Comparison of ENCODE assay signal across 8 mouse cellular contexts in genomic region chr14:118709736-118710135, GRCm38 (mm10). TPM values are rescaled to one million over a fixed set of nuclear protein-coding genes. Genes with fewer than 3 reads are reported as not detected.
DNase-seq lines count a peak whose midpoint lies in the region; ATAC-seq and TF ChIP-seq lines count a peak whose summit lies in the region.

No protein-coding gene starts in this region.

- peak; percentile 92 for DNase-seq in adrenal gland, adult 8-10 months
- peak; percentile 47 for DNase-seq in embryo, embryonic 11.5 days (ENCODE audit: low read depth, low spot score)
- peak; percentile 98 for DNase-seq in heart, adult 11 months
- peak; percentile 97 for DNase-seq in kidney, adult 2 months
- DNase-seq in limb, embryonic 11.5 days (ENCODE audit: low spot score) = peak; percentile 70
- DNase-seq in spleen, adult 18-20 months = peak; percentile 16 to 33
- DNase-seq in B cell, adult 2 months = no peak

- H3K4me1 ChIP-seq in kidney, adult 2 months (ENCODE audit: control insufficient read depth, insufficient read depth, low read length) = peaks cover 41% of the 10 kb centered on the region
- peaks cover 23% of the 10 kb centered on the region for H3K4me1 ChIP-seq in limb, embryonic 11.5 days (ENCODE audit: control insufficient read depth, insufficient read depth, low read length)
- H3K4me1 ChIP-seq in midbrain, embryonic 13.5 days (replicated peaks) = peaks cover 33% of the 10 kb centered on the region

- H3K9ac ChIP-seq in limb, embryonic 11.5 days (ENCODE audit: low read length) = no peak overlapping the region
- H3K9ac ChIP-seq in midbrain, embryonic 13.5 days (replicated peaks) = no peak overlapping the region

- no peak for TF ChIP-seq POLR2A in kidney, adult 2 months (IDR thresholded peaks at IDR 0.05; ENCODE audit: low read depth, low read length)

- 17% methylated on average over 11 of the region's 11 CpGs for WGBS in kidney, adult 2 months
- WGBS in limb, embryonic 11.5 days = 39% methylated on average over 11 of the region's 11 CpGs
- 34% methylated on average over 11 of the region's 11 CpGs for WGBS in midbrain, embryonic 13.5 days

- peak overlapping the region; percentile 85 for H3K27ac ChIP-seq in kidney, adult 2 months (ENCODE audit: insufficient read depth, low read depth, low read length)
- no peak overlapping the region for H3K27ac ChIP-seq in limb, embryonic 11.5 days (replicated peaks; ENCODE audit: low read depth, low read length)
- H3K27ac ChIP-seq in midbrain, embryonic 13.5 days = no peak overlapping the region

- H3K4me3 ChIP-seq in kidney, adult 2 months (ENCODE audit: insufficient read depth, low read depth, low read length) = no peak overlapping the region
- H3K4me3 ChIP-seq in limb, embryonic 11.5 days (ENCODE audit: low read depth, low read length) = no peak overlapping the region
- H3K4me3 ChIP-seq in midbrain, embryonic 13.5 days (replicated peaks) = no peak overlapping the region

- no peak overlapping the region; the same call in 1 of the 2 replicates for H3K4me2 ChIP-seq in limb, embryonic 11.5 days (ENCODE audit: low read depth, severe bottlenecking)
- H3K4me2 ChIP-seq in midbrain, embryonic 13.5 days (replicated peaks) = 0 out of 2 replicates have a peak overlapping the region, but pooled peaks have one; percentile 11

- TF ChIP-seq CTCF in kidney, adult 2 months (conservative IDR thresholded peaks at IDR 0.05; ENCODE audit: insufficient read depth, insufficient read length, low read depth, low read length) = peak; percentile 52

- no peaks in the 10 kb centered on the region for H3K27me3 ChIP-seq in kidney, adult 2 months (replicated peaks; ENCODE audit: control insufficient read depth, insufficient read depth, low read length)
- peaks cover 30% of the 10 kb centered on the region for H3K27me3 ChIP-seq in limb, embryonic 11.5 days (ENCODE audit: control insufficient read depth, insufficient read depth, low read length)
- peaks cover 44% of the 10 kb centered on the region for H3K27me3 ChIP-seq in midbrain, embryonic 13.5 days

- no peaks in the 10 kb centered on the region for H3K36me3 ChIP-seq in kidney, adult 2 months (ENCODE audit: control insufficient read depth, insufficient read depth, low read length)
- no peaks in the 10 kb centered on the region for H3K36me3 ChIP-seq in limb, embryonic 11.5 days (ENCODE audit: control insufficient read depth, insufficient read depth, low read length)
- H3K36me3 ChIP-seq in midbrain, embryonic 13.5 days = no peaks in the 10 kb centered on the region

- no peaks in the 10 kb centered on the region for H3K9me3 ChIP-seq in limb, embryonic 11.5 days (ENCODE audit: control insufficient read depth, low read length)
- H3K9me3 ChIP-seq in midbrain, embryonic 13.5 days = no peaks in the 10 kb centered on the region

- no peak for ATAC-seq in limb, embryonic 11.5 days (ENCODE audit: insufficient number of reproducible peaks, low FRiP score, low TSS enrichment, low read depth)
- ATAC-seq in midbrain, embryonic 13.5 days = peak; percentile 59

RNA-seq across cellular contexts. Expression of gene Abcc4, which starts 3.7 kb away (rescaled TPM):
- total RNA-seq in adrenal gland, adult 8-10 months (2022) = 10 to 100 TPM; 19.4 to 27.3 (median 22.7) TPM
- polyA plus RNA-seq in kidney, adult 2 months (2012; rRNA removed) = 30.8 and 31.3 TPM in 2 replicates
- polyA plus RNA-seq in limb, embryonic 11.5 days (2014; fragmentation: Nextera tagmentation; extraction: Ambion mirVana) = 2.9 TPM in 2 replicates
- 1.5 and 1.6 TPM in 2 replicates for polyA plus RNA-seq in midbrain, embryonic 13.5 days (2015; fragmentation: Nextera tagmentation; extraction: Ambion mirVana)

Comparison
In these comparisons a context has a peak if more than half of its experiments do, and no peak if none do; other contexts are left out.
1. DNase-seq: peak in adrenal gland, adult 8-10 months (single experiment), embryo, embryonic 11.5 days (single experiment), heart, adult 11 months (single experiment), kidney, adult 2 months (single experiment), limb, embryonic 11.5 days (single experiment) and spleen, adult 18-20 months (2 of 2); none in B cell, adult 2 months (0 of 2).